Mouse (Mus musculus): Measurements from ENCODE around the gene Gm128. TPM values are rescaled to one million over a fixed set of nuclear protein-coding genes. Genes with fewer than 3 reads are reported as not detected.

Gene Gm128
- polyA plus RNA-seq, 1 experiment from 2014 or later: 0.12 TPM

DNA sequence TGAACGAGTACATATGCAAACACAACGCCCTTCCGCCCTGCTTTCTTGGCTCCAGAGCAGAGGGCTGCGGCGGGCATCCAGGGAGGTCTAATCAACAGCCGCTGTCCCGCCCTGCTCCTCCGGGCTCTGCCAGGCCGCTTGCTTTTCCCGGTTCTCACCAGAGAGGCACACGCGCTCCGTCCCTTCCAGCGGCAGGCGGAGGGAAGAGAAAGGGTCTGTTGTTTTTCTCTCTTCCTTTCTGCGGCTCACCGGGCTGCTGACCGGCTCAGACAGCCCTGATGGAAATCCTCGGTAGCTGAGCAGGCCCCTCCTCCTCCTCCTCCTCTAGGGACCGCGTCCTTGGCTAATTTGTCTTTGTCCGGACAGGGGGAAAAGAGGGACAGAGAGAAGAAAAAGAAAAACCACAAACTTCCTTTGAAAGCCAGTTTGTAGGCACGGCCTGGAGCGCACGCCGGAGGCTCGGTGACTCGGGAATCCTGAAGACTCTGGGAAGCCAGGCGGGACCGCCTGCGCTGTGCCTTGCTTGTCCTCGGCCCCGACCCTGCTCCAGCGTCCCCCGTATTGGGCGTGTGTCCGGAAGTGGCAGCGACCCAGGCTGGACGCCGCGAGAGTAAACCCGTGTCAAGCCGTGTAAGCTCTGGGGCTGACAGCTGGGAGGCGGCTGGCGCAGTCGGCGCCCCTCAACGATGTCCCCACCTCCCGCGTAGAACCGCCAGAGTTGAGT is 41.6 kb upstream of the Gm128 start:
- H3K27ac ChIP-seq (replicated peaks): peak overlapping the region; percentile 99
- peak overlapping the region; percentile 80 for H3K4me2 ChIP-seq
- H3K4me3 ChIP-seq (replicated peaks): peak overlapping the region; percentile 71
- peak; percentile 75 for ATAC-seq (ENCODE audit: insufficient read depth)
- under 1% methylated on average over 51 of the region's 51 CpGs for WGBS (ENCODE audit: insufficient replicate concordance)
- peaks cover 13% of the 10 kb centered on the region for H3K36me3 ChIP-seq (replicated peaks)
- H3K27me3 ChIP-seq: no peaks in the 10 kb centered on the region
- peak overlapping the region; percentile 82 for H3K9ac ChIP-seq
- H3K4me1 ChIP-seq (replicated peaks): peaks cover 71% of the 10 kb centered on the region
- no peaks in the 10 kb centered on the region for H3K9me3 ChIP-seq (replicated peaks)

GRCm38 (mm10) chr3:95282381-95282864 is 41.0 kb upstream of the Gm128 start:
- Histone ChIP-seq H3K4me3 (replicated peaks) (peak overlapping the region; percentile 71), H3K36me3 (replicated peaks) (peaks cover 6% of the 10 kb centered on the region), H3K27me3 (no peaks in the 10 kb centered on the region), H3K4me2 (peak overlapping the region; percentile 80), H3K27ac (replicated peaks) (peak overlapping the region; percentile 99), H3K9ac (peak overlapping the region; percentile 82), H3K4me1 (replicated peaks) (peaks cover 77% of the 10 kb centered on the region), H3K9me3 (replicated peaks) (no peaks in the 10 kb centered on the region)
- under 1% methylated on average over 11 of the region's 11 CpGs for WGBS (ENCODE audit: insufficient replicate concordance)
- peak; percentile 33 for ATAC-seq (ENCODE audit: insufficient read depth)

- H3K4me1 ChIP-seq (replicated peaks): peaks cover 83% of the 10 kb centered on the region
- H3K27me3 ChIP-seq: no peaks in the 10 kb centered on the region
- H3K9me3 ChIP-seq (replicated peaks): no peaks in the 10 kb centered on the region
- peak; percentile 81 for ATAC-seq (ENCODE audit: insufficient read depth)
- H3K4me3 ChIP-seq (replicated peaks): peak within 1 kb of the TSS; percentile 71
- WGBS (ENCODE audit: insufficient replicate concordance): under 1% methylated on average over 53 of the region's 53 CpGs
- H3K27ac ChIP-seq (replicated peaks): peak within 1 kb of the TSS; percentile 99
- H3K4me2 ChIP-seq: peak within 1 kb of the TSS; percentile 80
- H3K36me3 ChIP-seq (replicated peaks): 0 out of 2 replicates have a peak, but pooled peaks cover 2% of the 10 kb centered on the region
- peak within 1 kb of the TSS; percentile 82 for H3K9ac ChIP-seq
Observed at GRCm38 (mm10) chr3:95281216-95282126, 40.1 kb upstream of the Gm128 start, which contains the start of the genes Mindy1 and Prune1. Gene Mindy1 (plus strand): TSS chr3:95281345. Gene Prune1 (minus strand): TSS chr3:95282076.

DNA sequence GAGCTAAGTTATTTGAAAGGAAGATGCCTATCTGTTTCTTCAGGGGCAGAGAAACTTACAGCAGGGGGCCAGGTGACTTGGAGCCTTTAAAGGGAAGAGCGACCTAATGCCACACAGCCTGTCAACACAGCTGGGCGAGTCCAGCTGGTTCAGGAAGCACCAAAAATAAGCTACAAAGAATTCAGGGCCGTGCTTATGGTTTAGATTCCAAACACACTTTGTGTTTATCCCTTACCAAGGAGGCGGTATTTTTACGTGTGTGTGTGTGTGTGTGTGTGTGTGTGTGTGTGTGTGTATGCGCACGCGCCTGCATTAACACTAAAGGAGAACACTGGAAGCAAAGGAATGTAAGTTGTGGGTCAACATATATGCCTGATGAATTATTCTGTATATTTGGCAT is 39.3 kb upstream of the Gm128 start:
- Histone ChIP-seq H3K4me2 (peak overlapping the region; percentile 80), H3K4me1 (replicated peaks) (peaks cover 82% of the 10 kb centered on the region), H3K36me3 (replicated peaks) (0 out of 2 replicates have a peak, but pooled peaks cover 2% of the 10 kb centered on the region), H3K4me3 (replicated peaks) (peak overlapping the region; percentile 71), H3K27ac (replicated peaks) (peak overlapping the region; percentile 99), H3K9me3 (replicated peaks) (no peaks in the 10 kb centered on the region), H3K27me3 (no peaks in the 10 kb centered on the region), H3K9ac (peak overlapping the region; percentile 78)
- no peak for ATAC-seq (ENCODE audit: insufficient read depth)
- WGBS (ENCODE audit: insufficient replicate concordance): 10% methylated on average over 8 of the region's 8 CpGs

- Histone ChIP-seq H3K4me3 (replicated peaks) (no peak overlapping the region), H3K27me3 (no peaks in the 10 kb centered on the region), H3K36me3 (replicated peaks) (0 out of 2 replicates have a peak, but pooled peaks cover 3% of the 10 kb centered on the region), H3K4me1 (replicated peaks) (peaks cover 71% of the 10 kb centered on the region), H3K9me3 (replicated peaks) (no peaks in the 10 kb centered on the region), H3K4me2 (no peak overlapping the region), H3K9ac (no peak overlapping the region), H3K27ac (replicated peaks) (peak overlapping the region; percentile 48)
- no peak for ATAC-seq (ENCODE audit: insufficient read depth)
- 73% methylated on average over 1 of the region's 1 CpGs for WGBS (ENCODE audit: insufficient replicate concordance)
Observed at GRCm38 (mm10) chr3:95277149-95277551, 35.8 kb upstream of the Gm128 start.

- WGBS (ENCODE audit: insufficient replicate concordance): 35% methylated on average over 5 of the region's 5 CpGs
- Histone ChIP-seq H3K27ac (replicated peaks) (peak overlapping the region; percentile 48), H3K4me1 (replicated peaks) (peaks cover 71% of the 10 kb centered on the region), H3K27me3 (no peaks in the 10 kb centered on the region), H3K36me3 (replicated peaks) (0 out of 2 replicates have a peak, but pooled peaks cover 3% of the 10 kb centered on the region), H3K9ac (no peak overlapping the region), H3K9me3 (replicated peaks) (no peaks in the 10 kb centered on the region), H3K4me3 (replicated peaks) (no peak overlapping the region), H3K4me2 (no peak overlapping the region)
- ATAC-seq (ENCODE audit: insufficient read depth): no peak
Observed at GRCm38 (mm10) chr3:95276428-95276934, 35.1 kb upstream of the Gm128 start.

- Histone ChIP-seq H3K36me3 (replicated peaks) (0 out of 2 replicates have a peak, but pooled peaks cover 3% of the 10 kb centered on the region), H3K9me3 (replicated peaks) (no peaks in the 10 kb centered on the region), H3K27me3 (no peaks in the 10 kb centered on the region), H3K4me1 (replicated peaks) (peaks cover 59% of the 10 kb centered on the region), H3K4me3 (replicated peaks) (no peak overlapping the region), H3K9ac (no peak overlapping the region), H3K4me2 (no peak overlapping the region), H3K27ac (replicated peaks) (no peak overlapping the region; the same call in 1 of the 2 replicates)
- ATAC-seq (ENCODE audit: insufficient read depth): no peak
- WGBS (ENCODE audit: insufficient replicate concordance): 50% methylated on average over 6 of the region's 6 CpGs
Observed at GRCm38 (mm10) chr3:95275161-95275560, 33.8 kb upstream of the Gm128 start.

DNA sequence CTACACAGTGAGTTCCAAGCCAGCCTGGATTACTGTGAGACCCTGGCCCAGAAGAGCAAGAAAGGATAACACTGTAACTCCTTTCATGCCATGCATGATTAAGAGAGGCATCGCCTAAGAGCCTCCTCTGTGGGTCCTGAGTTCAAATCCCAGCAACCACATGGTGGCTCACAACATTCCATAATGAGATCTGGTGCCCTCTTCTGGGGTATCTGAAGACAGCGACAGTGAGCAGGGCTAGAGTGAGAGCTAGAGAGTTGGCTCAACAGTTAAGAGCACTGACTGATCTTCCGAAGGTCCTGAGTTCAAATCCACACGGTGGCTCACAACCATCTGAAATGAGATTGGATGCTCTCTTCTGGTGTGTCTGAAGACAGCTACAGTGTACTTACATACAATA is 33.1 kb upstream of the Gm128 start:
- 81% methylated on average over 4 of the region's 4 CpGs for WGBS (ENCODE audit: insufficient replicate concordance)
- no peak overlapping the region for H3K27ac ChIP-seq (replicated peaks)
- H3K4me2 ChIP-seq: no peak overlapping the region
- H3K27me3 ChIP-seq: no peaks in the 10 kb centered on the region
- no peak overlapping the region for H3K9ac ChIP-seq
- peaks cover 53% of the 10 kb centered on the region for H3K4me1 ChIP-seq (replicated peaks)
- no peak for ATAC-seq (ENCODE audit: insufficient read depth)
- no peaks in the 10 kb centered on the region for H3K9me3 ChIP-seq (replicated peaks)
- H3K36me3 ChIP-seq (replicated peaks): 0 out of 2 replicates have a peak, but pooled peaks cover 3% of the 10 kb centered on the region
- no peak overlapping the region for H3K4me3 ChIP-seq (replicated peaks)

- Histone ChIP-seq H3K27ac (replicated peaks) (no peak overlapping the region), H3K4me1 (replicated peaks) (peaks cover 48% of the 10 kb centered on the region), H3K4me3 (replicated peaks) (no peak overlapping the region), H3K36me3 (replicated peaks) (0 out of 2 replicates have a peak, but pooled peaks cover 3% of the 10 kb centered on the region), H3K27me3 (no peaks in the 10 kb centered on the region), H3K9ac (no peak overlapping the region), H3K4me2 (no peak overlapping the region), H3K9me3 (replicated peaks) (no peaks in the 10 kb centered on the region)
- 86% methylated on average over 5 of the region's 5 CpGs for WGBS (ENCODE audit: insufficient replicate concordance)
- no peak for ATAC-seq (ENCODE audit: insufficient read depth)
Observed at GRCm38 (mm10) chr3:95273471-95273870, 32.1 kb upstream of the Gm128 start.

DNA sequence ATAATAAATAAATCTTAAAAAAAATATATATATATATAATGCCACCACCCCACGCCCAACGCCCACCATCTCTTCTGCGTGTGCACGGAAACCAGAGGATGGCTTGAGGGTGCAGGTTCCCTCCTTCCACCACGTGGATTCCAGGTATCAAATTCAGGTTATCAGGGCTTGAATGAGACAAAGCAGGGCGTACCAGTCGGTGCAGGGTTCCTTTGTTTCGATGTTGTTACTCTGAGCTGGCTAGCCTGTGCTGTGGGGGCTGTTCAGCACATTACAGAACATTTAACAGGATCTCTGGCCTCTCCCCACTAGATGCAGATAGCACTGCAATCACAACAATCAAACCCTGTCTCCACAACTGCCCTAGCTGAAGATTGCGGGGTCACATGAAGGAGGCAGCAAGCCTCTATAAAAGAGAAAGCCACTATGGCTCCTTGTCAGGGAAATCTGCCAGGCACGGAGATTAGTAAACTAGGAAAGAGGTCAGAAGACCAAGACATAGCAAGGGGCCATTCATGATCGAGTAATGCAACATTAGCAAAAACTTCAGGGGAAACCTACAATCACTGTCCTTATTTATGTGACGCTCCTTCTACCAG is 29.5 kb upstream of the Gm128 start:
- Histone ChIP-seq H3K27ac (replicated peaks) (no peak overlapping the region), H3K4me1 (replicated peaks) (peaks cover 26% of the 10 kb centered on the region), H3K27me3 (no peaks in the 10 kb centered on the region), H3K4me2 (no peak overlapping the region), H3K9me3 (replicated peaks) (no peaks in the 10 kb centered on the region), H3K36me3 (replicated peaks) (peaks cover 20% of the 10 kb centered on the region), H3K4me3 (replicated peaks) (no peak overlapping the region), H3K9ac (no peak overlapping the region)
- no peak for ATAC-seq (ENCODE audit: insufficient read depth)
- WGBS (ENCODE audit: insufficient replicate concordance): 82% methylated on average over 12 of the region's 12 CpGs

Measured in liver, embryonic 15.5 days (tissue).